Mouse (Mus musculus) mammary gland, adult 2 months (tissue): ENCODE results near the gene Olfr651. TPM values are rescaled to one million over a fixed set of nuclear protein-coding genes. Genes with fewer than 3 reads are reported as not detected.

Experiments
- polyA plus RNA-seq: library from polyadenylated mRNA; depleted of rRNA; stranded (reverse); fragments of >200 nt; gene quantifications from 2 replicates; pipeline ENCODE4 v1.2.3, GENCODE M21; 2012; ENCODE audit warnings: low replicate concordance; rRNA removed

The Olfr651 gene
- not detected in 2 replicates for polyA plus RNA-seq

DNA sequence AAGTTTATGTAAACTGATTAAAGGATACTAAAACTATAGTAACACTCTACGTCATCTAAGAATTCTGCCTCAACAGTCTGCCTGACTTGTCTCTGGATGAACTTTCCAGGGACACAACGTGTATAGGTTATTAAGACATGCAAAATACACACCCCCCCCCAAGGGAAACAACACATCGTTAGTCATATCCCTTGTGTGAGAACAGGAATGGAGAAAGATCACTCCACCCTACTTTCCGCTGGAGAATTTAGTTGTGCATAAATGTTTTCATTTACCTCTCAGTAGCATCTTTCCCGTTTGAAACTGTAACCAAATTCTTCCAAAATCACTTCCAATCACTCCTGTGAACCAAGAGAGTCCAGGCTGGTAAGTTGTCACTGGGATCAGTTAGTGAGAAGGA, at the start of gene Olfr651:
Olfr651 (plus strand) TSS at position 301 of the 400 bp plus-strand sequence.

DNA sequence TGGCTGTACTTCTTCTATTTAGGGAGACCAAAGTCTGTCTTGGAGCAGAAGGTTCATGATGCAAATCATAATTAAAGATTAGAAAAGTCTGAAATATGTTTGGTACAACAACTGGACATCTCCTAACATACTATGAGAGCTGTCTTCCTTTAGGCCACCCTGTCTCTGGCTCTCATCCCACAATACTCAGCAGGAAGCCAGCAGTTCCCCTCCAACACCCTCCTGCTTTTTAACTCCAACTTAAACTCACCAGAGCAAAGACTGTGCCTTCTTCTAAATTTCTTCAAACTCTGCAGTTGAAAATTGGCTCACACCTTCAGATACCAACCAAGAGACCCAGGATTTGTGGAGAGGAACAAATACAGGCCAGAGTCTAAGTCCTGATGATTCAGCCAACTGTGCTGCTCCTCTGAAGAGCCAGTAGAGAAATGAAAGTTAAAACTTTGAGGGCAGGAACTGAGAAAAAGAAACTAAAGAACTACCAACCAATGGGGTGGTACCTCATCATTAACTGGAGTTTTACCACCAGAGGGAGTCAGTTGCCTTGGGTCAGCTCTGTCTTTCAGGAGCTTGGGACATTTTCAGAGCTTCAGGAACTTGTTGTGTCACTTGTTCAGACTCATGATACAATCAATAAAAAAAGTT, 42.4 kb upstream of the Olfr651 start, which contains the start of gene Trim30d:
Trim30d (minus strand) TSS at position 429 of the 645 bp plus-strand sequence.

DNA sequence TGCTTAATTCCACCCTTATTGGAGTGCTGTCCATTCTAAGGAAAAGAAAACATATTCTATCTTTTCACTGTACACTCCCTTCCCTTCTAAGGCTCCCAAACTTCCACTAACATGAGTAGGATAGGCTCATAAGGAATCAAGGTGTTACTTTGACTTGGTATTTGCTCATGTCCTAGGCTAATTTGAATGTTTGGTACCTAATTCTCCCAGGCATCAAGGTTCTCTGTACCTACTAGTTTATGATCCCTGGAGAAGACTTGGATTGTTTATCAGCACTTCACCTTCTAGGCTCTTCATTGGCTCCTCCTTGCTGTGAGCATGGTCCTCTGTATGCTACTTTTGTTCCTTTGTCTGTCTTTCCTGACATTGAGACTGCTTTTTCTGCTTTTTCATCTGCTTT, 10.7 kb downstream of the Olfr651 start, which contains the start of gene Olfr652:
Olfr652 (plus strand) TSS at position 301 of the 400 bp plus-strand sequence.

DNA sequence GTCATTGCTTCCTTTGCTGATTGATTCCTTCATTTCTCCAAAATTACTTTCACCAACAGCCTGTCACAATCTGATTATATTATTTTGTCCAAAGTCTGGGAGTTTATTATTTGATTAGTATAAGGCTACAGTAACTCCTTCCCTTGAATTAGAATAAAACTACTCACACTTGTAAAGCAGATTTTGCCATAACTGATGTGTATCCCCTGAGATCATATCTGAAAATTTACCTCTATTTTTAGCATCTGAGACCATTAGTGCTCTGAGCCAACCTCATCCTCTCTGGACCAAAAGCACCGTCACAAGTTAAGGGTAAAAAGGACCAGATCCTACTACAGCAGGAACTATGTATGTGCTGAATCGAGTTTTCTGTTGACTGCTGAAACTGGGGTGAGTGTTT, 27.1 kb downstream of the Olfr651 start, which contains the start of gene Olfr653:
Olfr653 (plus strand) TSS at position 301 of the 400 bp plus-strand sequence.

DNA sequence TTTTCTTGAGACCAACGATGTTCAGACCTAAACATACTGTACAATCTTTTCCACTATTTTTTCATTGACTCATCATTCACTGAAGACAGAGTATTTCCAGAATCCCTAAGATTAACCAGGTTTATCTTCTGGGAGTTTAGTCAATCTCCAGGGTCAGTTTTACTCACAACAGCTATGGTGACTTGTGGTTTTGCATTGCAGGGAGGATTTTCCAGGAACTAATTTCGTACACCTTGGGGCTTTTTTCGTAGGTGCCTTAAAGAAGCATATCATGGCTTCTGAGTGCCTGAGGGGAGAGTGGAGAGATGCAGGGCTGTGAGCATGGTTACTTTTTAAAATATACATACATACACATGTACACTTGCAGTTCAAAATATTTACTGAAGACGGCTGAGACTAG, 36.8 kb downstream of the Olfr651 start, which contains the start of gene Olfr654:
Olfr654 (plus strand) TSS at position 301 of the 400 bp plus-strand sequence.

DNA sequence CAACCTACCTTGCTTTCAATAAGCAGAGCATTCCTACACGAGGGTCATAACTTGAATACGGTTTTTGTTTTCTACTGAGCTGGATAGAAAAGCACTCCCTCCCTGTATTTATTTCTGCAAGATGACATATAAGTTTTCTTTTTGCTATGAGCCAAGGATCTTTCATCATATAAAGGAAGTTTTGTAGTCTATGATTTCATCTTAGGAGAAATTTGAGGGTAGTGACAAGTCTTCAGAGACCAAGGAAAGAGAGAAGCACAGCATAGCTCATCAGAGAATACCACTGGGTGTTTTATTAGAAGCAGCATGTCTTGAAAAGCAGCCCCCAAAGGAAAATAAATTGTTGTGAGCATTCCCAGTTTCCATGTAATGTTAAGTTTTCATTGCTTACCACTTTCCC, 51.7 kb downstream of the Olfr651 start, which contains the start of gene Olfr655:
Olfr655 (minus strand) TSS at position 101 of the 400 bp plus-strand sequence.

Other genes starting within 250 kb of the Olfr651 start
- 5.0 and 10.4 TPM in 2 replicates for gene Trim12a, start 234.7 kb upstream of the Olfr651 start, polyA plus RNA-seq
- gene Trim34b, start 220.7 kb upstream of the Olfr651 start, polyA plus RNA-seq, result 3.1 and 4.1 TPM in 2 replicates
- 3.1 and 6.3 TPM in 2 replicates for gene Trim12c, start 196.8 kb upstream of the Olfr651 start, polyA plus RNA-seq
- gene Trim30b, start 180.2 kb upstream of the Olfr651 start, polyA plus RNA-seq, result 0.74 and 1.5 TPM in 2 replicates
- 0.27 and 0.29 TPM in 2 replicates for gene Trim30c, start 149.3 kb upstream of the Olfr651 start, polyA plus RNA-seq
- gene Trim30a, start 84.9 kb upstream of the Olfr651 start, polyA plus RNA-seq, result 5.6 and 13.5 TPM in 2 replicates
- gene Trim30d, start 42.3 kb upstream of the Olfr651 start, polyA plus RNA-seq, result 2.2 and 8.1 TPM in 2 replicates
- gene Olfr652, start 10.8 kb downstream of the Olfr651 start, polyA plus RNA-seq, result not detected in 2 replicates
- not detected in 2 replicates for gene Olfr653, start 27.2 kb downstream of the Olfr651 start, polyA plus RNA-seq
- not detected in 2 replicates for gene Olfr654, start 36.9 kb downstream of the Olfr651 start, polyA plus RNA-seq
- not detected in 2 replicates for gene Olfr655, start 51.6 kb downstream of the Olfr651 start, polyA plus RNA-seq
- not detected in 2 replicates for gene Olfr656, start 63.8 kb downstream of the Olfr651 start, polyA plus RNA-seq
- gene Olfr657, start 74.7 kb downstream of the Olfr651 start, polyA plus RNA-seq, result not detected in 2 replicates
- not detected in 2 replicates for gene Olfr658, start 97.2 kb downstream of the Olfr651 start, polyA plus RNA-seq
- gene Olfr659, start 116.6 kb downstream of the Olfr651 start, polyA plus RNA-seq, result not detected in 2 replicates
- gene Olfr661, start 136.4 kb downstream of the Olfr651 start, polyA plus RNA-seq, result not detected in 2 replicates
- not detected in 2 replicates for gene Usp17le, start 227.3 kb downstream of the Olfr651 start, polyA plus RNA-seq